ENCODE assay signal across 16 mouse cellular contexts in genomic region chr3:138578867-138579266, GRCm38 (mm10).
"Had no signal": no experiment of that assay in that cellular context is flagged by ENCODE, and none has a peak within 500 bp of the region (broad histone marks: within the 10 kb centered on the region; RNA-seq: fewer than 3 reads in every experiment).

No protein-coding gene starts in this region.

- H3K27me3 ChIP-seq: liver, embryonic 13.5 days; liver, embryonic 15.5 days; megakaryocyte, embryonic 14.5 days; midbrain, embryonic 13.5 days; midbrain, embryonic 15.5 days; neural tube, embryonic 12.5 days; stomach, embryonic 15.5 days had no signal

- H3K9ac ChIP-seq: liver, embryonic 13.5 days; liver, embryonic 15.5 days; liver, postnatal 0 days; midbrain, embryonic 13.5 days; midbrain, embryonic 15.5 days; neural tube, embryonic 12.5 days; stomach, embryonic 15.5 days had no signal

- H3K36me3 ChIP-seq: liver, embryonic 13.5 days; liver, embryonic 15.5 days; midbrain, embryonic 13.5 days; midbrain, embryonic 15.5 days; neural tube, embryonic 12.5 days; stomach, embryonic 15.5 days had no signal

- H3K4me3 ChIP-seq: liver, embryonic 13.5 days; liver, embryonic 15.5 days; megakaryocyte, embryonic 14.5 days; midbrain, embryonic 13.5 days; midbrain, embryonic 15.5 days; neural tube, embryonic 12.5 days; stomach, embryonic 15.5 days had no signal

- H3K4me1 ChIP-seq: liver, embryonic 13.5 days; liver, embryonic 15.5 days; megakaryocyte, embryonic 14.5 days; midbrain, embryonic 13.5 days; midbrain, embryonic 15.5 days; neural tube, embryonic 12.5 days; stomach, embryonic 15.5 days had no signal

- DNase-seq: liver, embryonic 13.5 days; liver, postnatal 0 days; lung, postnatal 10 days; right cerebral cortex, postnatal 14 days; thymus, adult 2 months; thymus, postnatal 25 days; thymus, postnatal 4 days had no signal

- H3K27ac ChIP-seq: liver, embryonic 13.5 days; liver, embryonic 15.5 days; macrophage; midbrain, embryonic 13.5 days; midbrain, embryonic 15.5 days; neural tube, embryonic 12.5 days; stomach, embryonic 15.5 days; stomach, postnatal 0 days had no signal

- ATAC-seq: liver, postnatal 0 days; midbrain, embryonic 13.5 days; midbrain, embryonic 15.5 days had no signal

- H3K4me2 ChIP-seq: liver, embryonic 13.5 days; liver, embryonic 15.5 days; midbrain, embryonic 11.5 days; midbrain, embryonic 13.5 days; midbrain, embryonic 15.5 days; neural tube, embryonic 12.5 days; stomach, embryonic 15.5 days had no signal

- H3K9me3 ChIP-seq: liver, embryonic 13.5 days; liver, embryonic 15.5 days; midbrain, embryonic 13.5 days; midbrain, embryonic 15.5 days; stomach, embryonic 15.5 days had no signal
